Mouse (Mus musculus): Measurements from ENCODE around the gene Rtraf.

Rtraf gene

GRCm38 (mm10) chr14:19800485-19800884 is 23.1 kb downstream of the Rtraf start:
- DNase-seq (ENCODE audit: low spot score) = no peak

DNA sequence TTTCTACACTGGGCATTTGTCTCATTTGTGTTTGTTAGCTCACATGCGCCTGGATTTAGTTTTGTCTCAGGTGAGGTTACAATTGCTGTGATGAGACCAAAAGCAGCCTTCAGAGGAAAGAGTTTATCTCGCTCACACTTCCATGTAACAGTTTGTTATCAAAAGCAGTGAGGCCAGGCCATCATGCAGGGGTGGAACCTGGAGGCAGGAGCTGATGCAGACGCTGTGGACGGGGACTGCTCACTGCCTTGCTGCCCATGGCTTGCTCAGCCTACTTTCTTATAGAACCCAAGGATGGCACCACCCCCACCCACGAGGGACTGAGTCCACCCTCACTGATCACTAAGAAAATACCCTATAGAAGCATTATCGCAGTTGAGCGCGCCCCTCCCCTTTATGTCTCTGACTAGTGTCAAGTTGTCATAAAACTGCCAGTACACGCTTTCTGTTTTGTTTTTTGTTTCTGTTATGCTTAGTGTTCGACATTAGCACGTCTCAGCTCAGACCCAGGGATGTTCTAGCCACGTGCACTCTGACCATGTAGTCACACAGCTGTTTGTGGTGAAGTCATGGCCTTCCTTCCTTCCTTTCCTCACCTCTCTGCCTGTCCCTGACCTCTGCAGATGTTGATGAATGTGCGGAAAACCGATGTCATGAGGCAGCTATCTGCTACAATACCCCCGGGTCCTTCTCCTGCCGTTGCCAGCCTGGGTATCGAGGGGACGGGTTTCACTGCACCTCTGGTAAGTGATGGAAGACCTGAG is 26.9 kb downstream of the Rtraf start:
- no peak for DNase-seq (ENCODE audit: low spot score)

DNA sequence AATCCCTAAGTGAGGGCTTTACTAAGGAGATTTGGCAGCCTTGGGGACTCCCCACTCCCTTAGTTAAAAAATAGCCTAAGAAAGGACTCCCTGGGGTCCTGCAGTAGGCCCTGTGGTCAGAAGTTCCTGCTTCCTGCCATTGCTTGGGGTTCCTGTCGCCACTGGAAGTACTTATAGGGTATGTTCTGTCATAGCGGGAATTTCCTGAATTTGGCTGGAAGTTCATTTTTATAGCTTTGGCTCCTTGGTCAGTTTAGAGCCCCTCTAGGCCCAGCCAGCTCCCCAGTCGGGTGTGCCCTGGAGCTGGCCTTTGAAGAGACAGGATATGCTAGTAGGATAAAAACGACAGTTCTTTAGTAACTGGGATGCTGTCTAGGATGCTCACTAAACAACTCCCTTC is 28.7 kb downstream of the Rtraf start:
- no peak for DNase-seq (ENCODE audit: low spot score)

- no peak for DNase-seq (ENCODE audit: low spot score)
Observed at GRCm38 (mm10) chr14:19788443-19788842, 35.2 kb downstream of the Rtraf start.

DNA sequence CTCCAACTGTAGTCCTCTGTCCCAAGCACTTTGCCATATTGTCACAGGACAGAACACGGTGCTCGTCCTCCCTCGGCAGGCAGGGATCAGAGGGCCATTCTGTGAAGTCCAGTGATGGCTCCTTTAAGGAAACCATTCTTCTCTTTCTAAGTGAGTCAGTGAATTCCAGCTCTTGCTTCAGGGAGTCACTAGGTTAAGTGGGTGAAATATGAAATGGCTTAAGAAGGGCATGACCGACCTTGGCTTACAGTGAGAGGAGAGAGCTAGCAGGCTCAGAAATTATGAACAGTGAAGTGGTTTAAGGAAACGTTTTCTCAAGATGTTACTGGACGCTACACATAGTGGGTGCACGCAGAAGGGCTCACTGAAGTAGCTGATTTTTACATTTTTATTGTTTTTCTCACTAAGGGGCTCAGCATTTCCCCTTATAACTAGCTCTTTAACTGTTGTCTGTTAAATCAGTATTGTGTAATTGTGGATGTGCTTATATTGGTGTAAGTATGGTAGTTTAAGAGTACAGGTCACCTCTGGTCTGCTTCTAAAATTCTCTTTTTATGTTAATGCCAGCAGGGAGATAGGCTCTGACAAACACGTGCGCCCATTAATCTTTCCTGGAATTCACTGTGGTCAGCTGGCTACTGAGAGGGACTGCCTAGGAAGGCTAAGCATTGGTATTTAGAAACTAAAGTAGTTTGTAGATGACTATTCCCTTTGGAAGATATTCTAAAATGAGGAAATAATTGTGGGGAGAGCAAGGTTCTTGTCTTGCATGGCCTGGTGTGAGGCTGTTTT is 37.6 kb downstream of the Rtraf start:
- no peak for DNase-seq (ENCODE audit: low spot score)

- no peak for DNase-seq (ENCODE audit: low spot score)
Observed at GRCm38 (mm10) chr14:19777945-19778344, 45.7 kb downstream of the Rtraf start.

DNA sequence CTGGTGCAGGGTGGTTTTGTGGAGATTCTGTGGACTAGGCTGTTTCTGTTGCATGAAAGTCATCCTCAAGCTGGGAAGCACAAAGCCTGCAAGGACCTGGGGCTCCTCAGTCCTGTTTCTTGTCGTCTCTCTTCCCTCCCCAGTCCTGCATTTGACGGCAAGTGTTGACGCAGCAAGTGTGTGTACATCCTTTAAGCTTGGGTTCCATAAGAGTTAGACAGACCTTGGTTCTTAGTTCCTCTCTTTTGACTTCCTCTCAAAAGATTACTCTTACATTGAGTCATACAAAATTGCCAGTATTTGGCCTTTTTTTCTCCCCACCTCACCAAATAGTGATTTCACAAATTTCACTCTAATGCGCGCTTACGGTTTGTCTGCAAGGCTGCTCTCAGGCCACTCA is 46.3 kb downstream of the Rtraf start:
- DNase-seq (ENCODE audit: low spot score) = no peak

GRCm38 (mm10) chr14:19776890-19777289 is 46.7 kb downstream of the Rtraf start:
- no peak for DNase-seq (ENCODE audit: low spot score)

DNA sequence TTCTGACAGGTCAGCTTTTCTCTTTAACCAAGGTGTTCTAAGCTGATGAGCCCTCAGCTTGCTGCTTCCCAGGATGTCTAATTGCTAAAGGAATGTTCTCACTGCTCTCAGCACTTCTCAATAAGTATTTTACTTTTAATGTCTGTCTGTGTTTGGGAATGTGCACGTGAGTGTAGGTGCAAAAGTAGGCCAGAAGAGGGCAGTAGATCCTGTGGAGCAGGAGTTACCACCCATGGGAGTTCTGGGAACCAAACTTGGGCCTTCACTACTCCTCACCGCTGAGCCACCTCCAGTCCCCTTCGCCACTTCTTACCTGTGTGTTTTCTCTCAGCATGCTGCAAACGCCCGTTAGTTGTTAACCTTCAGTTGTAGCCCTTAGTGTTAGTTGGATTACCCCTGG is 47.4 kb downstream of the Rtraf start:
- no peak for DNase-seq (ENCODE audit: low spot score)

DNA sequence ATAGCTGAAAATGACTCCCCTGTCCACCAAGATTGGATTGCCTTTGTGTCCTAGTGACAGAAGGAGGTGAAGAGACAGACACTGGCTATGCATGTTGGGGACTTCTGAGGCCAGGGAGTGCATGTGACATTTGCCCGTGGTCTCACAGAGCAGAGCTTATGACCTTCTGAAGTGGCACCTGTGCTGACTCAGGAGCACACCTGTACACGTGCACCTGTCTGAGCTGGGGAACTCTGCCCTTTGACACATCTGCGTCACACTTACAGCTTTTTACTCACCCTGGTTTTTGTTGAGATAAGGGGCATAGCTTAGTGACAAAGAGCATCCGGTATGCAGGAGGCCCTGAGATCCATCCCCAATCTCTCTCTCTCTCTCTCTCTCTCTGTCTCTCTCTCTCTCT is 48.1 kb downstream of the Rtraf start:
- DNase-seq (ENCODE audit: low spot score) = no peak

GRCm38 (mm10) chr14:19774036-19774628 is 49.5 kb downstream of the Rtraf start:
- DNase-seq (ENCODE audit: low spot score) = no peak

- no peak for DNase-seq (ENCODE audit: low spot score)
Observed at GRCm38 (mm10) chr14:19771173-19771572, 52.5 kb downstream of the Rtraf start.

DNA sequence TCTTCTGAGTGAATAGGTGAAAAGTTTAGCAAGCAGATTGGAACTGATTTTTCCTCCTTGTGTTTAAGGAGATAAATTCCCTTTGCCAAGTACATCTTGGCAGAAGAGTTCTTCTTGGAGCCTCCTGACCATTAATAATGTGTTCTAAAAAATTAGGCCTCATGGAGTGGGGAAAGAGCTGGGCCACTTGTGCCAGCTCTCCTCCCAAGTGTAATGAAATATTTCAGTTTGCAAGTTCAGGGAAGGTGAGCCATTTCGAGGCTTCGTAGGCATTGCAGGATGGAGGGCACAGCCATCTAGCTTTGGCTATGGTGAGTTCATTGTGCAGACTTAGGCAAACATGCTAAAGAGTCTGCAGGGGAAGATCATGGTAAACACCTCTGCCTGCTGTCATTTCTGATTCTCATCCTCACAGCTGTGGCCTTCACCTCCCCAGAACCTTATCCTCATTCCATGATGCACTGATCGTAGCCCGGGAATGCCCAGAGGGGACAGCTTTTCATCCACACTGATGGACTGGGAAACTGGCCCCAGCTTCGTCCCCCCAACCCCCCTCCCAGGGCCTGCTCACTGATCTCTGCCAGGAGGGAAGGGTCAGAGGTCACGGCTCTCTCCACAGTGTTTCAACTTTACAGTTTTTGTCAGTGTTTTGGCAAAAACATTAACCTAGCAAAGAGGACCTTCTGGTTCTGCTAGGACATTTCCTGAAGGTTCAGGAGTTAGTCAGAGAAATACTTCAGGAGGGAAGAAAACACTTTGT is 54.0 kb downstream of the Rtraf start:
- no peak for DNase-seq (ENCODE audit: low spot score)

- no peak for DNase-seq (ENCODE audit: low spot score)
Observed at GRCm38 (mm10) chr14:19768648-19769047, 55.0 kb downstream of the Rtraf start.

GRCm38 (mm10) chr14:19766380-19766649 is 57.3 kb downstream of the Rtraf start:
- no peak for DNase-seq (ENCODE audit: low spot score)

DNA sequence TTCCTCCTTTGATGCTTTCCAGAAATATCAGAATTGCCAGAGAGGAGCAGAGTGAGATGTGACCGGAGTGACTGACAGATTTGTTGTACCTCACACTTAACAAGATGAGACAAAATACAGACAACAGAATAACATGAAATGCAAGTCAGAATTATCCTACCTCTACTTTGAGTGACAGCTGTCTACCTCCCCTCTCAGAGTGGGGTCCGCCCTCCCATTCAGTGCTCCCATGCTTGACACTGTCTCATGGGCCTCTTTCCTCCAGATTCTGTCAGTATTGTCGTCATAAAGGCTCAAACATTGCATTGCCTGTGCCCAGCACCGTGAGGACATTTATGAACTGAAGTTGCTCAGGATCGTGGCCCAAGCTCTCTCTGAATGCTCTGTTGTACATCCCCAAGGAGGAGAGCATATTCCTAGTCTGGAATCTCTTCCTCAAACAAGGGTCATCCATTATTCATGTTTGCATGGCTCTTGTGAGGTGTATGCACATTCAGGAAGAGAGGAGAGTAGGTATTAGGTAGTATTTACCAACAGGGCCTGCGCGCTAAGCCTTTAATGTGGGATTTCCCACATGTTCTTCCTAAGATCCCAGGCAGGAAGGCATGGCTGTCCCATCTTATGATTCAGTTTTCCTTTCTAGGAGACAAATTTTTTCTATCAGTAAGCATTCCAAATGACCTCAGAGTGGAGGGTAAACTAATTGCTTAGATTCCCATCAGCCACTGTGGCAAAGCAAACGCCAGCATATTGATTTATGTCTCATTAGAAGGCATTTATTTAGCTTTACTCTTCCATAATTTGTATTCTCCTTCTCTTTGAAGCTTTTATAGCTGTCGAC is 57.9 kb downstream of the Rtraf start:
- no peak for DNase-seq (ENCODE audit: low spot score)

GRCm38 (mm10) chr14:19764331-19764730 is 59.3 kb downstream of the Rtraf start:
- no peak for DNase-seq (ENCODE audit: low spot score)

DNA sequence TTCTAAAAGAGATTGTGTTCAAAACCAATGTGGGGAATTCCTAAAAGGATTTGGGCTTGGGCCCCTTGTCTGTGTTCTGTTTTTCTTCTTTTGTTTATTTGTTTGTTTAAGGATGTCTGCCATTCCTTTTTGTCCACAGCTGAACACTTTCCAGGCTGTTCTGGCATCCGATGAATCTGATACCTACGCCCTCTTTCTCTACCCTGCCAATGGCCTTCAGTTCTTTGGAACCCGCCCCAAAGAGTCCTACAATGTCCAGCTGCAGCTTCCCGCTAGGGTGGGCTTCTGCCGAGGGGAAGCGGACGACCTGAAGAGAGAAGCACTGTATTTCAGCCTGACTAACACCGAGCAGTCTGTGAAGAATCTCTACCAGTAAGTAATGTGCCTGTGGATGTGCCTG is 60.1 kb downstream of the Rtraf start:
- no peak for DNase-seq (ENCODE audit: low spot score)

- DNase-seq (ENCODE audit: low spot score) = no peak
Observed at GRCm38 (mm10) chr14:19762014-19762413, 61.6 kb downstream of the Rtraf start.

Data from ovary, adult 18-20 months (tissue).